Mouse (Mus musculus) T-helper 2 cell (primary cell): Measurements from ENCODE around the gene Traf3ip1.

Experiments used
- in situ Hi-C: fragments of 300-600 bp; cut with MboI, MseI; formaldehyde crosslinking; loops from one replicate; pipeline ENCODE4 v1.15.1; 2025; ENCODE audit warnings: high pct_unique_total_duplicates

Traf3ip1 gene

DNA sequence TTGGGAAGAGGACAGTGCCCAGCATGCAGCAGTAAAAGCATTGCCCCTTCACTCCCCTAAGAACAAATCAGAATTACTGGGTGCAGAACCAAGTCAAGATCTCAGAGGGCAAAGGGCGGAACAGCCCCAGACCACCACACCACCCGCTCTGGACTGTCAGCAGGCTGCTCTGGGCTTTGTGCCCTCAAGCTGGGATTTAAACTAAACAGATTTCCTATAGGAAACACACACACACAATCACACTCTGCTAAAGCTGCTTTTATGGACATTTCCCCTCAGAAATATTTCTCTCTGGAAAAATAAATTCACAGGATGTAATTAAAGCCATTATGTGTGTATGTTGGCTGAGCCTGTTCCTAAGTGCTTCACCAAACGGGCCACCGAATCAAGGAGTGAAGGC, 37.8 kb downstream of the Traf3ip1 start:
- in situ Hi-C loops = loop anchor here (5.0 kb wide), 1 partner anchor 940 kb away; the partner anchor contains the start of gene Ndufa10

- in situ Hi-C loops = loop anchor here (5.0 kb wide), 1 partner anchor 939 kb away; the partner anchor contains the start of gene Ndufa10
Measured at GRCm38 (mm10) chr1:91532892-91533291, 38.4 kb downstream of the Traf3ip1 start.

GRCm38 (mm10) chr1:91533483-91533882, 39.0 kb downstream of the Traf3ip1 start:
- in situ Hi-C loops = loop anchor here (5.0 kb wide), 1 partner anchor 939 kb away; the partner anchor contains the start of gene Ndufa10

DNA sequence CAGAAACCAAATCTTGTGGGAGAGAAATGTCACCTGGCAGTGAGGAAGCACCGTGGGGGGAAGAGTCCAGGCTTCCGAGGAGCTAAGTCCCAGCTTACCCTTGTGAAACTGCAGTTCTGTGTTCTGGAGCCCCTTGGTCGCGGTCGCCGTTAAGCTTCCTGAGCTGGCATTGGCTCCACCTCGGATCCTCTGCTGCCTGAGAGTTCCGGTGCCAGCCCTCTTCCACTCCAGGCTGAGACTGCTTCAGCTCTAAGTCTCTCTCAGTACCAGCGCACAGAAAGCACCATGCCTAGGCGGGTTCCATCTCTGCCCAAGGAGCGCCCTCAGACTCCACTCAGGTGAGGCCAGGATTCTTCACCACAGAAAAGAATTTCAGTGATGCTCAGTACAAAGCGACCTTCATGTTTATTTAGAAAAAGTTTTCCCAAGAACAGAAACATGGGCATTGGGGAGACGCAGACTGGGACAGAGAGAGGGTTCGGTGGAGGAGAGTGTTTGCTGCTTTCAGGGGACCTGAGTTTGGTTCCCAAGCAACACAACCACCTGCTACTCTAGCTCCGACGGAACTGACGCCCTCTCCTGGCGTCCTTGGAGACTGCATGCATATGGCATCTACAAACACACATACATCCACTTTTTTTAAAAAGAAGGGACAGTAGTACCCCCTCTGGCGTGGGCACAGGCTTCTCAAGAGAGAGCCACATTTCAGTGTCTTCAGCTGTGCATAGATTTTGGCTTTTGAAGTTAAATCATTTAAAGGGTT, 39.7 kb downstream of the Traf3ip1 start:
- in situ Hi-C loops = loop anchor here (5.0 kb wide), 1 partner anchor 938 kb away; the partner anchor contains the start of gene Ndufa10

- in situ Hi-C loops = no loop called here
Measured at GRCm38 (mm10) chr1:91537786-91538569, 43.5 kb downstream of the Traf3ip1 start.

DNA sequence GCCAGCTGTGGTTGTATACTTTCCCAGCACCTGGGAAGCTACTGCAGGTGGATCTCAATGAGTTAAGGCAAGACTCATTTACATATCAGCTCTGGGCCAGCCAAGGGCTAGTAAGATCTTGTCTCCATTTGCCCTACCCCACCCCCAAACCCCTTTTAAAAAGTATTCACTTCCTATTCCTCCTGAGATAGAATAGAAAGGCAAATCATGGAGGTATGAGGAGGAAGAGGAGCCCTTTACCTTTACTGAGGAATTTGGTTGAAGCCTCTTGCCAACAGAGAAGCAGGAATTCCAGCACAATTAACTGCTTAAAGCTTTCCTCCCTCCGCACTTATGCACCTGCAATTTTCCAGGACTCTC, 44.1 kb downstream of the Traf3ip1 start:
- in situ Hi-C loops = no loop called here

GRCm38 (mm10) chr1:91539246-91539645, 44.8 kb downstream of the Traf3ip1 start:
- in situ Hi-C loops = no loop called here

DNA sequence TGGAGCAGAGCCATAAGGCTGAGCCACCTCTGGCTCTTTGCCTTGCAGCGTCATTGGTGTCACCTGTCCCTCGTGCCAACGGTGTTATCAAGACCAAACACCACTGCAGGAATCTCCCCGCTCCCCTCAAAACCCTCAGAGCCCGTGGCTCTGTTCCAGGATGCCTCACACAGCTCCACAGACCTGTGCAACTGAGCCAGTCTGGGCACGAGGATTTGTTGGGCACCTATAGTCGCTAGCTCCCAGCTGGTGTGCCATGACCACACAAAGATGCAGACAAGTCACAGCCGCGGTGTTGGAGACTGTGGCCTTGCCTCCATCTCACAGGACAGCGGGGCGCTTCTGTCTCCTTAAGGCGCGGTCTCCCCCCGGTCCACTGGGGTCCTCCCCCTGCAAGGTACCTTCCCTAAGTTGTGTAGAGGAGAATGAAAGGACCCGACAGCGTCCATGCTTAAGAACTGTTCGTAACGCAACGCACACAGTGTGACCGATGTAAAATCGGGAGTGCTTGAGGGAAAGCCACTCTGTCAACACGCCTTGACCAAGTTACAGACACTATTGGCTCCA, 45.3 kb downstream of the Traf3ip1 start:
- in situ Hi-C loops = no loop called here

- in situ Hi-C loops = no loop called here
Measured at GRCm38 (mm10) chr1:91540271-91540826, 45.9 kb downstream of the Traf3ip1 start, which contains the start of gene Asb1. Gene Asb1 (plus strand): TSS chr1:91540544.

- in situ Hi-C loops = no loop called here
Measured at GRCm38 (mm10) chr1:91541042-91541592, 46.7 kb downstream of the Traf3ip1 start.

DNA sequence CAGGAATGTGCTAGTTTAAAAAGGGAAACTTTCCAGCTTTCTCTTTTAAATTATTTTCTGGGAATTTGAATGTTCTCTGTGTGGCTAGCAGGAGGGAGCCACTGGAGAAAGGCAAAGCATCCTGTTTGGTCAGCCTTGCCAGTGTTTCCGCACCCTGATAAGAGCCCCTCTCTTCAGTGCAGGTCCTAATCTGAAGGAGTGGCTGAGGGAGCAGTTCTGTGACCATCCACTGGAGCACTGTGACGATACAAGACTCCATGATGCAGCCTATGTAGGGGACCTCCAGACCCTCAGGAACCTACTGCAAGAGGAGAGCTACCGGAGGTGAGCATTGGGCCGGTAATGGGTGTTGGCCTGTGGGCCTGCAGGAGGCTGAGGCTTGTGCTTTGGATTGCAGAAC, 49.5 kb downstream of the Traf3ip1 start:
- in situ Hi-C loops = no loop called here

- in situ Hi-C loops = no loop called here
Measured at GRCm38 (mm10) chr1:91545226-91545625, 50.8 kb downstream of the Traf3ip1 start.

- in situ Hi-C loops = no loop called here
Measured at GRCm38 (mm10) chr1:91547567-91547966, 53.1 kb downstream of the Traf3ip1 start.

GRCm38 (mm10) chr1:91549073-91549472, 54.6 kb downstream of the Traf3ip1 start:
- in situ Hi-C loops = no loop called here

GRCm38 (mm10) chr1:91557099-91557498, 62.7 kb downstream of the Traf3ip1 start:
- in situ Hi-C loops = no loop called here

DNA sequence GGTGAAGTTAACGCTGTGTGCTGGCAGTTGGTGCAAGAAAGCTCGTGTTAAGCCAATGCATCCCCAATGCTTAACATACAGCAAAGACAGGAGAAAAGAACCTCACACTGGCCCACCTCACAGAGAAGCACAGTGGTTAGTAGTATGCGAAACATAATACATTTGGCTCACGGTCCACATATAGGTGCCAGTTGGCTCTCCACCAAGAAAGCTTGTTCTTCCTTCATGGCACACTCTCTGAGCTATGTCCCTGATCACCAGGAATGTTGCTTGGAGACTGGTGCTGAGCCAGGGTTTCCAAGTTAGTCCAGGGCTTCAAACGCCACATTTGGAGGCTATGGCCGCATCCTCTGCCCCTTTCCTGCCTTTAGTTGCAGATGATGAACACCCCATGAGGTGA, 66.8 kb downstream of the Traf3ip1 start:
- in situ Hi-C loops = no loop called here

DNA sequence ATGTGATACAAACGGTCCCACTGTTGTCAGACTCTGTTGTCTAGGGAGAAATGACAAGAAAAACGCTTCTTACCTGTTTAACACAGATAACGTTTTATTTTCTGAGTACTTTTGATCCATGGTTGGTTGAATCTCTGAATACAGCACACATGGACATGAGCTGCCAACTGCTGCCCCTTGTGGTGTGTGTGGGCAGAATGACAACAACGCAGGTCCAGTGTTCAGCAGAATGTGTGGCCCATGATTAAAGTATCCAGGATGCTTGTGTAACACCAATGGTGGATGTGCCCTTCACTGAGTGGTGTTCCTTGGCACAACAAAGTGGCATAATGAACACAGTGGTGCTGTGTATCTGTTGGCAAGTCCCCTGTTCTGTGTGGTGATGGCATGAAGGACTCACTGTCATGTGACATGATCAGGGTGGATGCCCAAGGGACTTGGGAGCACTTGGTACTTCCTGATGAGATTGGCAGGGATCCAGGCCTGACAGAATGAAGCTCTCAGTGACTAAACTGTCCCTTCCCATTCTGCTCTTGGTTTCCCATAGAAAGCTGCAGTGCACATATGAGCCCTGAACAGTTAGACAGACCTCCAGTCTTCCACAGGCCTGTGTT, 68.6 kb downstream of the Traf3ip1 start:
- in situ Hi-C loops = no loop called here

GRCm38 (mm10) chr1:91564004-91564403, 69.6 kb downstream of the Traf3ip1 start:
- in situ Hi-C loops = no loop called here

GRCm38 (mm10) chr1:91564598-91564997, 70.2 kb downstream of the Traf3ip1 start:
- in situ Hi-C loops = no loop called here

- in situ Hi-C loops = no loop called here
Measured at GRCm38 (mm10) chr1:91567269-91567668, 72.8 kb downstream of the Traf3ip1 start.

DNA sequence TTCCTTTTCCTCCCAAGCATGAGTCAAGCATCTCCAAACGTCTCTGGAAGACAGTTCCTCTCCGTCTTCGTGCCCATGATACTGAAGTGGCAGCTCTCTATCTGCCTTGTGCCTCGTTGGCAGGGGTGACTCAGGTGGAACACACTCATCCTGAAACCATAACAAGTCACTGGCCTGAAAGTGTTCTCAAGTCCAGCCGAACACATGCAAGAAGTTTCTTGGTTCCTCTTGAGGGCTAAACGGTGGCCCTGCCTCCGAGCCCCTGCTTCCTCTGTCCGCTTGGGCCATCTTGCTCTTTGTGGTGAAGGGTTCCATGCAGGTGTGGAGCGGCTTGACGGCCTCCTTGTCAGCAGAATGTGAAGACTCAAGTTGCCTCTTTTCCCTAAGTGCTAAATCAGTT, 78.0 kb downstream of the Traf3ip1 start:
- in situ Hi-C loops = no loop called here
